Mouse (Mus musculus) intestine, embryonic 15.5 days (tissue): ENCODE data around the gene Tarbp2. TPM values are rescaled to one million over a fixed set of nuclear protein-coding genes. Genes with fewer than 3 reads are reported as not detected.

Source experiments
- ATAC-seq: fragments of 200-750 bp; cut with Nextera tagmentation; 2 replicates; pipeline ENCODE4 v1.8.0; 2017; ENCODE audit warnings: moderate TSS enrichment, moderate library complexity
- H3K27ac ChIP-seq: fragments of 300-500 bp; sonication (generic); 2 replicates; pipeline ENCODE4 v1.5.1; 2015; ENCODE audit warnings: mild to moderate bottlenecking, inconsistent platforms
- H3K27me3 ChIP-seq: fragments of 300-500 bp; sonication (generic); replicated peaks from 2 replicates; pipeline ENCODE4 v1.6.1; 2015; ENCODE audit warnings: inconsistent platforms
- H3K36me3 ChIP-seq: fragments of 300-500 bp; sonication (generic); 2 replicates; pipeline ENCODE4 v1.6.1; 2015; ENCODE audit warnings: inconsistent platforms
- H3K4me1 ChIP-seq: fragments of 300-500 bp; sonication (generic); replicated peaks from 2 replicates; pipeline ENCODE4 v1.6.1; 2015; ENCODE audit warnings: inconsistent platforms
- H3K4me2 ChIP-seq: fragments of 300-500 bp; sonication (generic); replicated peaks from 2 replicates; pipeline ENCODE4 v1.6.1; 2015; ENCODE audit warnings: mild to moderate bottlenecking, inconsistent platforms
- H3K4me3 ChIP-seq: fragments of 300-500 bp; sonication (generic); replicated peaks from 2 replicates; pipeline ENCODE4 v1.5.1; 2015; ENCODE audit warnings: inconsistent platforms
- H3K9ac ChIP-seq: fragments of 300-500 bp; sonication (generic); 2 replicates; pipeline ENCODE4 v1.6.1; 2015; ENCODE audit warnings: inconsistent platforms
- H3K9me3 ChIP-seq: fragments of 300-500 bp; sonication (generic); 2 replicates; pipeline ENCODE4 v1.6.1; 2016; ENCODE audit warnings: inconsistent platforms
- WGBS: fragments of 180-500 bp; shearing (Covaris S2); methylation state at CpG from one replicate; pipeline ENCODE4 v1.1.7; 2015; 5-methylcytosine and 5-hydroxymethylcytosine counted together
- polyA plus RNA-seq: library from polyadenylated mRNA; unstranded; fragments of >200 nt; fragmentation: Nextera tagmentation; extraction: Ambion mirVana; gene quantifications from 2 replicates; pipeline ENCODE4 v1.2.1, GENCODE M21; 2015

Gene Tarbp2
- polyA plus RNA-seq, 1 experiment from 2014 or later = 94.1 TPM

GRCm38 (mm10) chr15:102499370-102499769, 18.6 kb upstream of the Tarbp2 start:
- Histone ChIP-seq H3K9ac (no peak overlapping the region), H3K27ac (no peak overlapping the region), H3K9me3 (no peaks in the 10 kb centered on the region), H3K27me3 (no peaks in the 10 kb centered on the region), H3K4me2 (no peak overlapping the region), H3K36me3 (peaks cover 59% of the 10 kb centered on the region), H3K4me1 (peaks cover 12% of the 10 kb centered on the region), H3K4me3 (no peak overlapping the region)
- WGBS = 56% methylated on average over 3 of the region's 3 CpGs
- ATAC-seq = no peak

- Histone ChIP-seq H3K4me1 (peaks cover 12% of the 10 kb centered on the region), H3K27ac (no peak overlapping the region), H3K9me3 (no peaks in the 10 kb centered on the region), H3K36me3 (peaks cover 56% of the 10 kb centered on the region), H3K27me3 (no peaks in the 10 kb centered on the region), H3K4me2 (no peak overlapping the region), H3K9ac (no peak overlapping the region), H3K4me3 (no peak overlapping the region)
- no peak for ATAC-seq
- 85% methylated on average over 6 of the region's 6 CpGs for WGBS
Observed at GRCm38 (mm10) chr15:102499851-102500250, 18.1 kb upstream of the Tarbp2 start.

- Histone ChIP-seq H3K4me1 (peaks cover 14% of the 10 kb centered on the region), H3K9me3 (no peaks in the 10 kb centered on the region), H3K27me3 (no peaks in the 10 kb centered on the region), H3K4me2 (no peak overlapping the region), H3K9ac (no peak overlapping the region), H3K4me3 (no peak overlapping the region), H3K27ac (no peak overlapping the region), H3K36me3 (peaks cover 52% of the 10 kb centered on the region)
- no peak for ATAC-seq
- 88% methylated on average over 5 of the region's 5 CpGs for WGBS
Observed at GRCm38 (mm10) chr15:102500479-102500878, 17.5 kb upstream of the Tarbp2 start.

- WGBS = 83% methylated on average over 19 of the region's 19 CpGs
- 0 out of 2 replicates have a peak, but pooled peaks have one; percentile 7 for ATAC-seq
- Histone ChIP-seq H3K4me3 (no peak overlapping the region), H3K27me3 (no peaks in the 10 kb centered on the region), H3K27ac (peak overlapping the region; percentile 6; the same call in 1 of the 2 replicates), H3K9me3 (no peaks in the 10 kb centered on the region), H3K36me3 (peaks cover 52% of the 10 kb centered on the region), H3K4me1 (peaks cover 19% of the 10 kb centered on the region), H3K4me2 (no peak overlapping the region), H3K9ac (0 out of 2 replicates have a peak overlapping the region, but pooled peaks have one; percentile 10)
Observed at GRCm38 (mm10) chr15:102501084-102501814, 16.7 kb upstream of the Tarbp2 start.

- Histone ChIP-seq H3K4me1 (peaks cover 19% of the 10 kb centered on the region), H3K27ac (peak overlapping the region; percentile 6; the same call in 1 of the 2 replicates), H3K9me3 (no peaks in the 10 kb centered on the region), H3K4me3 (no peak overlapping the region), H3K36me3 (peaks cover 45% of the 10 kb centered on the region), H3K27me3 (no peaks in the 10 kb centered on the region), H3K9ac (no peak overlapping the region), H3K4me2 (no peak overlapping the region)
- 69% methylated on average over 9 of the region's 9 CpGs for WGBS
- peak; percentile 53 for ATAC-seq
Observed at GRCm38 (mm10) chr15:102502254-102502840, 15.6 kb upstream of the Tarbp2 start.

- 88% methylated on average over 1 of the region's 1 CpGs for WGBS
- Histone ChIP-seq H3K4me3 (no peak within 1 kb of the TSS), H3K36me3 (peaks cover 37% of the 10 kb centered on the region)
Observed at GRCm38 (mm10) chr15:102503447-102503846, 14.5 kb upstream of the Tarbp2 start, which contains the start of gene Gm10337. Gene Gm10337, plus strand, starts transcription at chr15:102503722.

GRCm38 (mm10) chr15:102503924-102504782, 13.8 kb upstream of the Tarbp2 start:
- Histone ChIP-seq H3K27me3 (no peaks in the 10 kb centered on the region), H3K4me3 (no peak overlapping the region), H3K4me2 (no peak overlapping the region), H3K9ac (no peak overlapping the region), H3K27ac (no peak overlapping the region), H3K9me3 (no peaks in the 10 kb centered on the region), H3K4me1 (peaks cover 19% of the 10 kb centered on the region), H3K36me3 (peaks cover 37% of the 10 kb centered on the region)
- no peak for ATAC-seq
- WGBS = 86% methylated on average over 9 of the region's 9 CpGs

More at GRCm38 (mm10) chr15:102503447-102503846, 14.5 kb upstream of the Tarbp2 start, which contains the start of gene Gm10337:
- Histone ChIP-seq H3K4me1 (peaks cover 19% of the 10 kb centered on the region), H3K27ac (0 out of 2 replicates have a peak within 1 kb of the TSS, but pooled peaks have one; percentile 8), H3K27me3 (no peaks in the 10 kb centered on the region), H3K9ac (no peak within 1 kb of the TSS), H3K9me3 (no peaks in the 10 kb centered on the region), H3K4me2 (no peak within 1 kb of the TSS)
- ATAC-seq = no peak

GRCm38 (mm10) chr15:102505073-102505769, 12.8 kb upstream of the Tarbp2 start:
- Histone ChIP-seq H3K4me1 (peaks cover 24% of the 10 kb centered on the region), H3K27me3 (no peaks in the 10 kb centered on the region), H3K4me2 (no peak overlapping the region), H3K36me3 (peaks cover 29% of the 10 kb centered on the region), H3K4me3 (no peak overlapping the region), H3K27ac (no peak overlapping the region), H3K9ac (no peak overlapping the region), H3K9me3 (no peaks in the 10 kb centered on the region)
- WGBS = 68% methylated on average over 12 of the region's 12 CpGs
- no peak for ATAC-seq

GRCm38 (mm10) chr15:102505770-102506463, 12.1 kb upstream of the Tarbp2 start:
- Histone ChIP-seq H3K9ac (no peak overlapping the region), H3K36me3 (peaks cover 23% of the 10 kb centered on the region), H3K27ac (peak overlapping the region; percentile 34; the same call in 1 of the 2 replicates), H3K4me3 (no peak overlapping the region), H3K27me3 (no peaks in the 10 kb centered on the region), H3K4me2 (no peak overlapping the region), H3K9me3 (no peaks in the 10 kb centered on the region), H3K4me1 (peaks cover 25% of the 10 kb centered on the region)
- WGBS = 81% methylated on average over 9 of the region's 9 CpGs
- ATAC-seq = no peak

- no peak for ATAC-seq
- peak overlapping the region; percentile 34; the same call in 1 of the 2 replicates for H3K27ac ChIP-seq
Observed at GRCm38 (mm10) chr15:102506464-102506830, 11.5 kb upstream of the Tarbp2 start.

GRCm38 (mm10) chr15:102506864-102507263, 11.1 kb upstream of the Tarbp2 start:
- no peak overlapping the region for H3K4me2 ChIP-seq
- no peak for ATAC-seq
- H3K27me3 ChIP-seq = no peaks in the 10 kb centered on the region
- peaks cover 25% of the 10 kb centered on the region for H3K4me1 ChIP-seq
- no peaks in the 10 kb centered on the region for H3K9me3 ChIP-seq
- 81% methylated on average over 1 of the region's 1 CpGs for WGBS
- H3K9ac ChIP-seq = no peak overlapping the region
- 0 out of 2 replicates have a peak overlapping the region, but pooled peaks have one; percentile 2 for H3K27ac ChIP-seq
- peaks cover 14% of the 10 kb centered on the region for H3K36me3 ChIP-seq
- no peak overlapping the region for H3K4me3 ChIP-seq

More at GRCm38 (mm10) chr15:102506464-102506830, 11.5 kb upstream of the Tarbp2 start:
- peaks cover 25% of the 10 kb centered on the region for H3K4me1 ChIP-seq
- H3K9me3 ChIP-seq = no peaks in the 10 kb centered on the region
- no peak overlapping the region for H3K4me2 ChIP-seq
- H3K4me3 ChIP-seq = no peak overlapping the region
- no peak overlapping the region for H3K9ac ChIP-seq
- H3K27me3 ChIP-seq = no peaks in the 10 kb centered on the region
- peaks cover 18% of the 10 kb centered on the region for H3K36me3 ChIP-seq
- 26% methylated on average over 2 of the region's 2 CpGs for WGBS
